Mouse (Mus musculus) forebrain, embryonic 11.5 days (tissue): ENCODE data around the gene Slc9a9. TPM values are rescaled to one million over a fixed set of nuclear protein-coding genes. Genes with fewer than 3 reads are reported as not detected.

Experiments used
- ATAC-seq: fragments of 200-750 bp; cut with Nextera tagmentation; replicated peaks from 2 replicates; pipeline ENCODE4 v1.8.0; 2017; ENCODE audit warnings: moderate TSS enrichment; ENCODE audit not compliant: low FRiP score
- DNase-seq: peaks from one replicate; pipeline ENCODE4 v3.0.0-alpha.2; 2017; ENCODE audit warnings: low spot score
- H3K27ac ChIP-seq: fragments of 300-500 bp; sonication (generic); 2 replicates; pipeline ENCODE4 v1.5.1; 2014; ENCODE audit warnings: low read depth, low read length
- H3K27me3 ChIP-seq: fragments of 300-500 bp; sonication (generic); 2 replicates; pipeline ENCODE4 v1.6.1; 2014; ENCODE audit warnings: mild to moderate bottlenecking, low read length, mixed read lengths; ENCODE audit not compliant: control insufficient read depth, insufficient read depth
- H3K36me3 ChIP-seq: fragments of 300-500 bp; sonication (generic); 2 replicates; pipeline ENCODE4 v1.6.1; 2014; ENCODE audit warnings: mild to moderate bottlenecking, low read length, moderate library complexity, mixed read lengths; ENCODE audit not compliant: control insufficient read depth, insufficient read depth
- H3K4me1 ChIP-seq: fragments of 300-500 bp; sonication (generic); replicated peaks from 2 replicates; pipeline ENCODE4 v1.6.1; 2014; ENCODE audit warnings: low read length, mixed read lengths; ENCODE audit not compliant: control insufficient read depth, insufficient read depth
- H3K4me2 ChIP-seq: fragments of 300-500 bp; sonication (generic); 2 replicates; pipeline ENCODE4 v1.6.1; 2014; ENCODE audit warnings: low read depth, mild to moderate bottlenecking, low read length, moderate library complexity, mixed read lengths; ENCODE audit not compliant: severe bottlenecking
- H3K4me3 ChIP-seq: fragments of 300-500 bp; sonication (generic); 2 replicates; pipeline ENCODE4 v1.5.1; 2014; ENCODE audit warnings: low read depth, low read length
- H3K9ac ChIP-seq: fragments of 300-500 bp; sonication (generic); 2 replicates; pipeline ENCODE4 v1.6.1; 2014; ENCODE audit warnings: low read length
- H3K9me3 ChIP-seq: fragments of 300-500 bp; sonication (generic); 2 replicates; pipeline ENCODE4 v1.6.1; 2016; ENCODE audit warnings: low read length, mixed read lengths; ENCODE audit not compliant: control insufficient read depth
- WGBS: fragments of 180-500 bp; shearing (Covaris S2); extraction: QIAGEN DNeasy Blood & Tissue Kit; methylation state at CpG from one replicate; pipeline ENCODE4 v1.1.7; 2014; 5-methylcytosine and 5-hydroxymethylcytosine counted together
- polyA plus RNA-seq: library from polyadenylated mRNA; unstranded; fragments of >200 nt; fragmentation: Nextera tagmentation; extraction: Ambion mirVana; gene quantifications from 2 replicates; pipeline ENCODE4 v1.2.1, GENCODE M21; 2014

The Slc9a9 gene
- polyA plus RNA-seq, 1 experiment from 2014 or later: 2.0 TPM

DNA sequence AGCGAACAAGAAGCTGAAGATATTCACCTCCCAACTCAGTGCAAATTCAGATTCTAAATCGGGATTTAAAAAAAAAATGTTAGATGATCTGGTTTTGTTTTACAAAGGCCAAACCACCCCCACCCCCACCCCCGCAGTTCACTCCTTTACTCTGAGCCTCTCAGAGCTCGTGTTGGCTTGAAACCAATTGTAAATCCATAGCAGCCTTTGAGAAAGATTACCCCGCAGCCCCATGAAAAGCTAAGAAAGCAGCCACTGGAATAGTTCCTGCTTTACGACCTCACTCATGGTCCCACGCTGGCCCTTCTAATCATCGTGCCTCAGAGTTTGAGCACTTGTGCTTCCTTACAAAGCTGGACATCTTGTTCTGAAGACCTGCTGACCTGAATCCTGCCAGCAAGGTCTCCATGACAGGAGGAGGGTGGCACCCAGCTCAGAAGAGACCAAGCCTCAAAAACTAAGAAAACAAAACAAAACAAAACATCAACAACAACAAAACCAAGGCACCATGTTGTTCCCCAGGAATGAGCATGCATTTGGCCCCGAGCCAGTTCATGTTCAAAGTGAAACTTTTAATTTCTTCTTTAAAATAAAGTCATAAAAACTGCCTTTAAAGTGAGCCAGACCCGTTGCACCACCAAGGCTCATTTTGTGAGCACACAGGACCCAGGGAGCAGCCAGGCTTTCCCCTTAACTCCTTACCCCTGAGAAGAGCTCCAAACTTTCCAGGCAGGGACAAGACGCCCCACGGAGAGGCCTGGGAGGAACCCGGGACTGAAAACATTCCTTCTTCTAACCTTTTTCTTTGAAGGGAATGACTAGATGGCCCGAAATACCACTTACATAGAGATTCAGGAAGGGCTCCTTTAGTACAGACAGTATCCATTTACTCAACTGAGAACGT, 516.9 kb downstream of the Slc9a9 start:
- no peak for ATAC-seq
- Histone ChIP-seq H3K9me3 (no peaks in the 10 kb centered on the region), H3K27me3 (no peaks in the 10 kb centered on the region), H3K9ac (no peak overlapping the region), H3K4me3 (no peak overlapping the region), H3K4me1 (no peaks in the 10 kb centered on the region), H3K4me2 (no peak overlapping the region), H3K27ac (no peak overlapping the region), H3K36me3 (no peaks in the 10 kb centered on the region)
- DNase-seq: no peak
- 65% methylated on average over 15 of the region's 15 CpGs for WGBS

DNA sequence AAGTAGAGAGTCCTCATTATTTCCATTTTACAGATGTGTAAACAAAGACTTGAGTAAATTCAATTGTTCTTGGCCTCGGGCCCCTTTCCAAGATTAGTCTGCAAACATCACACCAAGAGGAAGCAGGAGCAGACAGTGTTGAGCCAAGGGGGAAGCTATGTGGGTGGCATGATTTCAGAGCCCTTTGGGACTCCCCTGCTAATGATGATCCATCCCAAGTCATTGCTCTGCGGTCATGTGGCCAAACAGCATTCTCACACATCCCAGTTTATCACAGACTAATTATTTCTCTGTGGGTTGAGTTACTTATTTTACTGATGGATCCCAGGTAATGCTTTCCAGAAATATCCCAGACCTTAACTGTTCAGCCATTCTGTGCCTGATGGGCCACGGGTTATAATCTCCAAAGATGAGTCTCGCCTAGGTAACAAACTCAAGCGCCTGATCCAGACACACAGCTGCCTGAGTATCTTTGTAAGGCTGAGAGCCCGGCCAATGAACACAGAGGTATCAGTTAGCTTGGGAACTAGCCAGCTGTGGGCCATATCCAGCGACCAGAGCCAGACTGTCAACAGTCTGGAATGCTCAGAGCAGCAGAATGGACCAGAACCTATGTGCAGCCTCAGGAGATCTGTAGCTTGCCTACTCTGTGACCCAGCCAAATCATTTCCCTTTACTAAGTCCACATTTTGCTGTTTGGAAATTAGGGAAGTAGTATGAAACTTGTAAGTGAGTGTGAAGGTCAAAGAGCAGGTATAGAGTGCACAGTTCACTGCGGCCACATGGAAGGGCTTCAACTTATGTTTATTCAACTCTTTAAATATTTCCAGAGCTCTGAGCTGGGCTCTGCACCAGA, 518.9 kb downstream of the Slc9a9 start:
- no peak overlapping the region for H3K9ac ChIP-seq

DNA sequence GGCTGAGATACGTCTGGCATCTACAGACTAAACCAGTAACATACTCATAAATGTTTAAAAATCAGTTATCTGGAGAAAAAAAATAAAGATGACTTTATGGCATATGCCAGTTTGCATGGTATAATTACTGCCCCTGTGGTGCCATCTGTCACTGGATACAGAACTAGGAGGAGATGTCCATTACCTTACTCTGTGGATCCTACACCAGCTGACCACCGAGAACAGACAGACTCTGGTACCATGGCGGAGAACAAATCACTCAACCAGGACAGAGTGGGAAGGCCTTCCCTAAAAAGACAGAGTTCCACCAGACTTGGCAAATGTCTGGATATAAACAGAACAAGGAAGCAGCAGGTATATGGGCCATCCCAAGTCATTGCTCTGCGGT, 519.5 kb downstream of the Slc9a9 start:
- Histone ChIP-seq H3K36me3 (no peaks in the 10 kb centered on the region), H3K4me1 (no peaks in the 10 kb centered on the region), H3K4me2 (no peak overlapping the region), H3K4me3 (no peak overlapping the region), H3K27me3 (no peaks in the 10 kb centered on the region), H3K27ac (no peak overlapping the region), H3K9ac (no peak overlapping the region), H3K9me3 (no peaks in the 10 kb centered on the region)
- 93% methylated on average over 4 of the region's 4 CpGs for WGBS
- ATAC-seq (no peak), DNase-seq (no peak)

More for the DNA sequence above, 518.9 kb downstream of the Slc9a9 start:
- Histone ChIP-seq H3K4me2 (no peak overlapping the region), H3K9me3 (no peaks in the 10 kb centered on the region), H3K36me3 (no peaks in the 10 kb centered on the region), H3K4me1 (no peaks in the 10 kb centered on the region), H3K27ac (no peak overlapping the region), H3K27me3 (no peaks in the 10 kb centered on the region), H3K4me3 (no peak overlapping the region)
- WGBS: 81% methylated on average over 8 of the region's 8 CpGs
- ATAC-seq: no peak
- no peak for DNase-seq

DNA sequence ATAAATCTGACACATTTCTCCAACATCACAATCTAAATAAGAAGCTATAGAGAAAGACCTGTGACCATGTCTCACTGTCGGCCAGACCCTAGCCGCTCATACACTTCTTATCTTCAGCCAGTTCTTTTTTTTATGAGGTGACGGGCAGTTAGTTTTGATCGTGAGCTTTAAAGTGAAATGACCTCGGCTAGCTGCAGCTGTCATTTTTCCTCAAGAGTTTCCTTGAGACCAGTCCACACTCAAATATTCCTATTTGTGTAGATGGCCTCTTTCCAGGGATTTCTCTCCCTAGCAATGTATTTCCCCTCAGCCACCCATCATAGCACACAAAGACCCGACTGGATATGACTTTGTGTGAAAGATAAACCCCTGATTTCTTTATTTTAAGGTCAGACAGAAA, 521.7 kb downstream of the Slc9a9 start:
- Histone ChIP-seq H3K4me3 (no peak overlapping the region), H3K4me2 (no peak overlapping the region), H3K27me3 (no peaks in the 10 kb centered on the region), H3K9me3 (no peaks in the 10 kb centered on the region), H3K9ac (no peak overlapping the region), H3K36me3 (no peaks in the 10 kb centered on the region), H3K27ac (no peak overlapping the region), H3K4me1 (no peaks in the 10 kb centered on the region)
- ATAC-seq (no peak), DNase-seq (no peak)
- 92% methylated on average over 6 of the region's 6 CpGs for WGBS

DNA sequence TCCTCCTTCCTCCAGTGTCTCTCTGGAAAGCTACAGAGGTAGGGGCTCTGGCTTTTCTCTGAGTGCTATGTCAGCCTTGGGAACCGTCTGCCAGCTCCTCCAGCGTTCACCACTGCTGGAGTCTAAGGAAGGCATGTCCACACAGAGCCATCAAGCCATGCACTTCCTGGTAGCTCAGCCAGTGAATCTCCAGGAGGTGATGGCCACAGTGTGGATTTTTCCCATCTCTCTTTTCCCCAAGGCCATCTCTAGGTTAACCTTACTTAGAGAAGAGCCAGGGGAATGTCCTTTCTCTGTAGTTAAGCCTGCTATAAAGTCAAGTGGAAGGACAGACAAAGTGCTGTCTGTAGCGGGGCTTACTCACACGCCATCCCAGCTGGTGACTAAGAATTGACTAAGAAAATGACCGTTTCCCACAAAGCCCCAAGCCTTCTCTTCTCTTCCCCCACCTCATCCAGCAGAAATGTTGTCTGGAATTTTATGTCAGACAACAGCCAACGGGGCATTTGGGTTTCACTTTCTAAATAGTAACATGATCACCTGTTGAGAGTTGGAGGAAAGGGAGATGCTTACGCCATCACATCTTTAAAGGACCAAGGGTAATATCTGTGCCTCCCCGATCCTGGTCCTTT, 523.3 kb downstream of the Slc9a9 start:
- Histone ChIP-seq H3K27ac (no peak overlapping the region), H3K27me3 (no peaks in the 10 kb centered on the region), H3K4me2 (no peak overlapping the region), H3K4me1 (no peaks in the 10 kb centered on the region), H3K4me3 (no peak overlapping the region), H3K9me3 (no peaks in the 10 kb centered on the region), H3K36me3 (no peaks in the 10 kb centered on the region), H3K9ac (no peak overlapping the region)
- DNase-seq: no peak
- no peak for ATAC-seq
- 85% methylated on average over 8 of the region's 8 CpGs for WGBS

DNA sequence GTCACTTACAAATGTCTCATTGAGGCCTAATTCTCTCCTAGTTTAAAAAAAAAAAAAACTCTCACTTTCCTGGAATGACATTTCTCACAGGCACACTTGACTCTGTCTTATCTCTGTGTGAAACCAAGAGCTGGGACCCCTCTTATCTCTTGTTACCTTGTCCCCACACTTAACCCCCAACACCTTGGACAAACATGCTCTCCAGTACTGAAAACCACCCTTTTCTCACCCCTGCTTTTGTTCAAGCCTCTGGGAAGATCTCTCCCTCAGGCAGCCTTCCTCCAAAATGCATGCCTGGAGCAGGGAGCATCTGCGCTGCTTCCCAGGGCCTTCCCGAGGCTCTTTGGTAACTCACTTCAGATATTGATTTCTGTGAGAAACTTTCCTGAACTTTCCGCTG, 524.0 kb downstream of the Slc9a9 start:
- no peaks in the 10 kb centered on the region for H3K27me3 ChIP-seq
- ATAC-seq: no peak
- DNase-seq: no peak
- no peak overlapping the region for H3K27ac ChIP-seq
- H3K4me2 ChIP-seq: no peak overlapping the region
- H3K9ac ChIP-seq: no peak overlapping the region
- no peaks in the 10 kb centered on the region for H3K36me3 ChIP-seq
- no peaks in the 10 kb centered on the region for H3K4me1 ChIP-seq
- H3K4me3 ChIP-seq: no peak overlapping the region
- 92% methylated on average over 3 of the region's 3 CpGs for WGBS
- no peaks in the 10 kb centered on the region for H3K9me3 ChIP-seq

DNA sequence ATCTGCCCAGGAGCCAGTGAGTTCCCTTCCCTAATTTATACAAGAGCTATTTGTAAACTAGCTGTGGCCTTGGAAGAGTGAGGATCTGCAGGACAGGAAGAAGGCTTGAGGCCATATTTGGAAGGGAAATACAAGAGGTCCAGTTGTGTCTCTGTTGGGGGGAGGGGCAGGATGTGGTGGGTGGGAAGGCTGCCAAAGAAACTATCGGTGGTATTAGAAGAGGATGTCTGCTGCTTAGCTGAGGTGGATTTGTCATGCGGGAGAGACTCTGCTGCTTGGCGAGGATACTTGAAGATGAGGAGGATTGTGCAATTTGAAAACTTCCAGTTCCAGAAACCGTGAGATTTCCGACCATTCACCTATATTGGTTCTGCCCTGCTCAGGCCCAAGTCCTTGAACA, 524.4 kb downstream of the Slc9a9 start:
- Histone ChIP-seq H3K4me1 (no peaks in the 10 kb centered on the region), H3K4me3 (no peak overlapping the region), H3K4me2 (no peak overlapping the region), H3K27ac (no peak overlapping the region), H3K27me3 (no peaks in the 10 kb centered on the region), H3K9ac (no peak overlapping the region), H3K9me3 (no peaks in the 10 kb centered on the region), H3K36me3 (no peaks in the 10 kb centered on the region)
- DNase-seq (no peak), ATAC-seq (no peak)
- WGBS: 87% methylated on average over 5 of the region's 5 CpGs

DNA sequence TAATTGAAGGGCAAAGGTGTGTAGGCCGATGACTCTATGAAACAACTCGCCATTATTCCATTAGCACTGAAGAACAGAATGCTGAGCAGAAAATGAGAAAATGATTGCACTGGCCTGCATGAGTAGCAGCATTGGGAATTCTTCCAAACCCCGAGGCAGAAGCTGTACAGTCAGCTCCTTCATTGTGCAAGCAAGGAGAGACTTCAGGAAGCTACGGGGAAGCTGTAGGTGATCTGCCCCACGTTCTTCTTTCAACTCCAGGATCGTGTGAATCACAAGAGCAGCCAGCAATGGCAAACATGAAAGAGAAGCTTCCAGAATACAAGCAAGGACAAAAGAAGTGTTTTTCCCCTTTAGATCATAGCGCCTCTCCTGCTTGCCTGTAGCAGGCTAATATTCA, 538.0 kb downstream of the Slc9a9 start:
- DNase-seq (no peak), ATAC-seq (no peak)
- Histone ChIP-seq H3K4me3 (no peak overlapping the region), H3K4me1 (no peaks in the 10 kb centered on the region), H3K36me3 (no peaks in the 10 kb centered on the region), H3K9me3 (no peaks in the 10 kb centered on the region), H3K9ac (no peak overlapping the region), H3K27ac (no peak overlapping the region), H3K27me3 (no peaks in the 10 kb centered on the region), H3K4me2 (no peak overlapping the region)
- WGBS: 84% methylated on average over 7 of the region's 7 CpGs
